Mouse (Mus musculus): ENCODE results near the gene Gm17693.
"Not testable (repeated sequence)": the region's sequence is repeated elsewhere in the genome, so short reads cannot be mapped to it uniquely, and the experiment has no call there.

Gm17693 gene

GRCm38 (mm10) chrX:125705144-125705543 lies at the start of gene Gm17693:
Gene Gm17693 (plus strand): TSS chrX:125705444.
- H3K4me3 ChIP-seq (replicated peaks; ENCODE audit: low read length); H3K4me1 ChIP-seq (replicated peaks; ENCODE audit: low read depth, low read length); H3K36me3 ChIP-seq (ENCODE audit: insufficient read depth, low read length); H3K27me3 ChIP-seq (ENCODE audit: insufficient read depth, low read length); H3K9me3 ChIP-seq (ENCODE audit: low read length): not testable (repeated sequence)

Measured in E14TG2a.4 (cell line).